Mouse (Mus musculus) MEL (cell line): ENCODE results near the gene Coq8b. TPM values are rescaled to one million over a fixed set of nuclear protein-coding genes. Genes with fewer than 3 reads are reported as not detected.

Experiments
- DNase-seq: peaks from one replicate; pipeline ENCODE4 v3.0.0; 2011; ENCODE audit warnings: low read depth, low spot score
- H3K27ac ChIP-seq: 2 replicates; pipeline ENCODE4 v1.5.1; 2012; ENCODE audit warnings: low read depth, mild to moderate bottlenecking, control low read depth, low read length, moderate library complexity; ENCODE audit not compliant: control insufficient read depth
- H3K27me3 ChIP-seq, 2 experiments: fragments of 150-350 bp in 1 of 2; sonication (generic) in 1 of 2; 2 replicates each; pipeline ENCODE4 v1.6.1; 2012; ENCODE audit warnings: low read length in 2 of 2, mild to moderate bottlenecking in 2 of 2, improper control_type of control experiment in 1 of 2, moderate library complexity in 1 of 2; ENCODE audit not compliant: insufficient read depth in 2 of 2, control insufficient read depth in 1 of 2
- H3K36me3 ChIP-seq, 2 experiments: 2 replicates each; pipeline ENCODE4 v1.6.1; 2012 to 2014; ENCODE audit warnings: low read length in 2 of 2, improper control_type of control experiment in 1 of 2, inconsistent platforms in 1 of 2, mild to moderate bottlenecking in 1 of 2; ENCODE audit not compliant: insufficient read depth in 2 of 2, control insufficient read depth in 1 of 2
- H3K4me1 ChIP-seq, 2 experiments: fragments of 150-350 bp in 1 of 2; sonication (generic) in 1 of 2; 2 replicates each; pipeline ENCODE4 v1.6.1; 2012; ENCODE audit warnings: low read length in 2 of 2, improper control_type of control experiment in 1 of 2, mild to moderate bottlenecking in 1 of 2; ENCODE audit not compliant: insufficient read depth in 2 of 2, control insufficient read depth in 1 of 2
- H3K4me3 ChIP-seq, 2 experiments: fragments of 150-350 bp in 1 of 2; sonication (generic) in 1 of 2; 2 replicates each; pipeline ENCODE4 v1.5.1; 2012; ENCODE audit warnings: low read depth in 2 of 2, low read length in 2 of 2, mild to moderate bottlenecking in 2 of 2, moderate library complexity in 2 of 2, control low read depth in 1 of 2, improper control_type of control experiment in 1 of 2; ENCODE audit not compliant: control insufficient read depth in 1 of 2, insufficient read depth in 1 of 2
- H3K79me2 ChIP-seq: 2 replicates; pipeline ENCODE4 v1.6.1; 2012; ENCODE audit warnings: mild to moderate bottlenecking, low read length, moderate library complexity; ENCODE audit not compliant: control insufficient read depth, poor library complexity, insufficient read depth
- H3K9ac ChIP-seq: 2 replicates; pipeline ENCODE4 v1.6.1; 2012; ENCODE audit warnings: low read depth, mild to moderate bottlenecking, control low read depth, low read length, moderate library complexity; ENCODE audit not compliant: control insufficient read depth, poor library complexity, severe bottlenecking
- H3K9me3 ChIP-seq: fragments of 150-350 bp; sonication (generic); replicated peaks from 2 replicates; pipeline ENCODE4 v1.6.1; 2012; ENCODE audit warnings: mild to moderate bottlenecking, low read length, improper control_type of control experiment, moderate library complexity; ENCODE audit not compliant: insufficient read depth
- CTCF ChIP-seq, 3 experiments: IDR thresholded peaks in 2 of 3; conservative IDR thresholded peaks in 1 of 3; 2 replicates each; pipeline ENCODE4 v1.5.1; 2011 to 2012; ENCODE audit warnings: low read length in 3 of 3, low read depth in 2 of 3, mild to moderate bottlenecking in 2 of 3, improper control_type of control experiment in 1 of 3, inconsistent platforms in 1 of 3, mixed read lengths in 1 of 3, moderate library complexity in 1 of 3; ENCODE audit not compliant: control insufficient read depth in 1 of 3, insufficient read depth in 1 of 3, poor library complexity in 1 of 3, severe bottlenecking in 1 of 3
- ELF1 ChIP-seq: IDR thresholded peaks from 2 replicates; pipeline ENCODE4 v1.6.1; 2014; ENCODE audit warnings: low read depth, mild to moderate bottlenecking, inconsistent platforms, low read length, improper control_type of control experiment, moderate library complexity
- EP300 ChIP-seq, 2 experiments: IDR thresholded peaks; 2 replicates each; pipeline ENCODE4 v1.6.1; 2011; ENCODE audit warnings: improper control_type of control experiment in 2 of 2, low read length in 2 of 2, low read depth in 1 of 2, mild to moderate bottlenecking in 1 of 2
- KAT2A ChIP-seq: conservative IDR thresholded peaks from 2 replicates; pipeline ENCODE4 v1.6.1; 2012; ENCODE audit warnings: low read depth, low read length, improper control_type of control experiment, inconsistent platforms
- MXI1 ChIP-seq: IDR thresholded peaks from 2 replicates; pipeline ENCODE4 v1.6.1; 2011; ENCODE audit warnings: mild to moderate bottlenecking, low read depth, low read length, improper control_type of control experiment
- NRF1 ChIP-seq: IDR thresholded peaks from 2 replicates; pipeline ENCODE4 v1.6.1; 2014; ENCODE audit warnings: low read depth, mild to moderate bottlenecking, inconsistent platforms, low read length, improper control_type of control experiment, moderate library complexity; ENCODE audit not compliant: poor library complexity, insufficient read depth, severe bottlenecking
- POLR2A ChIP-seq, 2 experiments: IDR thresholded peaks; 2 replicates each; pipeline ENCODE4 v1.6.1; 2011 to 2012; ENCODE audit warnings: low read length in 2 of 2, mild to moderate bottlenecking in 2 of 2, control low read depth in 1 of 2, improper control_type of control experiment in 1 of 2, low read depth in 1 of 2, moderate library complexity in 1 of 2; ENCODE audit not compliant: control insufficient read depth in 1 of 2, insufficient read depth in 1 of 2, poor library complexity in 1 of 2
- RAD21 ChIP-seq: IDR thresholded peaks from 2 replicates; pipeline ENCODE4 v1.6.1; 2011; ENCODE audit warnings: mild to moderate bottlenecking, low read depth, low read length, improper control_type of control experiment
- RCOR1 ChIP-seq: IDR thresholded peaks from 2 replicates; pipeline ENCODE4 v1.6.1; 2012; ENCODE audit warnings: low read depth, mild to moderate bottlenecking, inconsistent platforms, low read length, improper control_type of control experiment
- SMC3 ChIP-seq: IDR thresholded peaks from 2 replicates; pipeline ENCODE4 v1.6.1; 2011; ENCODE audit warnings: low read depth, low read length, improper control_type of control experiment
- TCF12 ChIP-seq: IDR thresholded peaks from 2 replicates; pipeline ENCODE4 v1.6.1; 2014; ENCODE audit warnings: low read depth, mild to moderate bottlenecking, inconsistent platforms, low read length, improper control_type of control experiment, moderate library complexity
- UBTF ChIP-seq: IDR thresholded peaks from 2 replicates; pipeline ENCODE4 v1.6.1; 2012; ENCODE audit warnings: low read depth, mild to moderate bottlenecking, inconsistent platforms, low read length, improper control_type of control experiment, moderate library complexity, borderline replicate concordance; ENCODE audit not compliant: insufficient read depth
- ZC3H11A ChIP-seq: IDR thresholded peaks from 2 replicates; pipeline ENCODE4 v1.6.1; 2012; ENCODE audit warnings: low read depth, mild to moderate bottlenecking, inconsistent platforms, low read length, improper control_type of control experiment
- ZKSCAN1 ChIP-seq: IDR thresholded peaks from 2 replicates; pipeline ENCODE4 v1.6.1; 2012; ENCODE audit warnings: low read depth, mild to moderate bottlenecking, inconsistent platforms, low read length, improper control_type of control experiment, moderate library complexity
- ZNF384 ChIP-seq: IDR thresholded peaks from 2 replicates; pipeline ENCODE4 v1.6.1; 2012; ENCODE audit warnings: low read depth, mild to moderate bottlenecking, inconsistent platforms, low read length, improper control_type of control experiment
- polyA plus RNA-seq, 2 experiments: library from polyadenylated mRNA; stranded (reverse) in 1 of 2; unstranded in 1 of 2; fragments of >175 nt in 1 of 2; fragments of >200 nt in 1 of 2; gene quantifications; 2 replicates each; pipeline versions ENCODE4 v1.2.1 to v1.2.4; 2012; ENCODE audit warnings: low replicate concordance in 2 of 2, low read depth in 1 of 2; ENCODE audit not compliant: insufficient read length in 2 of 2, insufficient read depth in 1 of 2, missing spikeins in 1 of 2
- total RNA-seq: library from RNA; depleted of rRNA; stranded (reverse); fragments of 300-350 nt; gene quantifications from 2 replicates; pipeline ENCODE4 v1.2.3, GENCODE M21; 2012; rRNA removed

Coq8b gene
- total and polyA plus RNA-seq, 3 experiments: 13.8 to 22.7 TPM; not detected in 1

DNA sequence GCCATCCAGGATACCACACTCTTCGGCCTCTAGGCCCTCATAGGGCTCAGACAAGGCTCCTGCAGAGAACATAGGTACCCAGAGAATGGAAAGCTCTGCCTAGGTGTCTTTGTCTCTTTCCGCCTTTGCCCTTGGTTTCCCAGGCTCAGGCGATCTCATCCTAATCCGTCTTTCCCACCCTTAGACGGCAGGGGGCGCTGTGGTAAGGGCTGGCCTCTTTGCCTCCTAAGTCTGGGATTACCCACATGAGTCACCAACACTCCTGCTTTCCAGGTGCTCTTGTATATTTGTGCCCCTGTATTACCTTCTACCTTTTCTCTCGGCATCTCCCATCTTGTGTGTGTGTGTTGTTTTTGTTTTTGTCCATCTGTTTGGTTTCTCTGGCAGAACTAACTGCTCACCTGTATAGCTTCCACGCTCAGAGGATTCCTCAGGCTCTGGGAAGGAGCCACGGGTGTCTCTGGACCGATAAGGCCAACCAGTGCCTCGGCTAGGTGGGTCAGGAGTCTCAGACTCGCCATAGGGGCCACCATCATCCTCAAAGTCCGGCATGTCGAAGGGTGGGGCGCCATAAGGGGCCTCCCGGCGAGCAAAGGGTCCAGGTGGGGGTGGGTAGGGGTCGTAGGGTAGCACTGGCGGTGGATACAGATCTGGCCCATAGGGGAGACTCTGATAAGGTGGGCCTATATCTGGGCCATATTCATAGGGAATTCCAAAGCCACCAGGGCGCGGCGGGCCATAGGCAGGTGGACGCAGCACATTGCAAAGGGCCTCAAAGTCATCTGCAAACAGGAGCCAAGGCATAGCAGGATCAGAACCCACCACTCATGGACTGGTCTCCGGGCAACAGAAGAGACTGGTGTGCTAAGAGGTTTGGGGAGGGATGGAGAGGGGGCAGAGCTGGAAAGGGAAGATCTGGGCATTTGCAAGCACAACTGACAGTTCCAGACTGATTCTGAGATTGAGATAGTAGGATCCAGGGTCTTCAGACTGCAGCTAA is 73.6 kb downstream of the Coq8b start:
- peak; percentile 56 for DNase-seq
- H3K4me3 ChIP-seq: no peak overlapping the region
- H3K27me3 ChIP-seq: no peaks in the 10 kb centered on the region
- no peaks in the 10 kb centered on the region for H3K9me3 ChIP-seq
- no peak overlapping the region for H3K27ac ChIP-seq
- no peaks in the 10 kb centered on the region for H3K79me2 ChIP-seq
- TF ChIP-seq ZNF384: no peak
- no peak for TF ChIP-seq POLR2A (IDR thresholded peaks at IDR 0.05; ENCODE audit: control insufficient read depth in 1 of 2, insufficient read depth in 1 of 2, low read depth in 1 of 2, low read length in 2 of 2, poor library complexity in 1 of 2)
- TF ChIP-seq CTCF (IDR thresholded peaks at IDR 0.05 in 2 of 3, conservative IDR thresholded peaks at IDR 0.05 in 1 of 3; ENCODE audit: control insufficient read depth in 1 of 3, insufficient read depth in 1 of 3, low read depth in 2 of 3, low read length in 3 of 3, poor library complexity in 1 of 3, severe bottlenecking in 1 of 3): peak; percentile 84 to 92 (median 89)
- peak; percentile 69 for TF ChIP-seq SMC3
- TF ChIP-seq NRF1: no peak
- no peak for TF ChIP-seq ELF1
- no peak for TF ChIP-seq KAT2A
- TF ChIP-seq MXI1: no peak
- TF ChIP-seq EP300 (IDR thresholded peaks at IDR 0.05; ENCODE audit: low read depth in 1 of 2, low read length in 2 of 2): no peak
- no peak for TF ChIP-seq RCOR1
- TF ChIP-seq RAD21: peak; percentile 55
- TF ChIP-seq UBTF: no peak
- peak; percentile 31; the same call in 1 of the 2 replicates for TF ChIP-seq ZC3H11A
- TF ChIP-seq ZKSCAN1: no peak
- no peaks in the 10 kb centered on the region for H3K4me1 ChIP-seq
- H3K36me3 ChIP-seq: no peaks in the 10 kb centered on the region
- no peak overlapping the region for H3K9ac ChIP-seq

GRCm38 (mm10) chr7:27307551-27307950 is 74.7 kb downstream of the Coq8b start:
- no peaks in the 10 kb centered on the region for H3K27me3 ChIP-seq
- TF ChIP-seq TCF12 (no peak), CTCF (IDR thresholded peaks at IDR 0.05 in 2 of 3, conservative IDR thresholded peaks at IDR 0.05 in 1 of 3; ENCODE audit: control insufficient read depth in 1 of 3, insufficient read depth in 1 of 3, low read depth in 2 of 3, low read length in 3 of 3, poor library complexity in 1 of 3, severe bottlenecking in 1 of 3) (peak in 2 of 3 experiments; percentile 31 to 33; a peak in 3 of 6 replicates), KAT2A (no peak), EP300 (IDR thresholded peaks at IDR 0.05; ENCODE audit: low read depth in 1 of 2, low read length in 2 of 2) (no peak), UBTF (no peak)
- TF ChIP-seq, all 39 proteins: peak for 1
- Histone ChIP-seq H3K36me3 (no peaks in the 10 kb centered on the region), H3K4me3 (no peak overlapping the region), H3K9me3 (no peaks in the 10 kb centered on the region), H3K4me1 (no peaks in the 10 kb centered on the region), H3K9ac (no peak overlapping the region), H3K27ac (no peak overlapping the region), H3K79me2 (no peaks in the 10 kb centered on the region)
- DNase-seq: peak; percentile 25

Other genes starting within 250 kb of the Coq8b start
- gene Cyp2a12, start 203.9 kb upstream of the Coq8b start, total RNA-seq: not detected in 2 replicates
- gene Cyp2a12, start 203.9 kb upstream of the Coq8b start, polyA plus RNA-seq: not detected
- gene Cyp2f2, start 113.1 kb upstream of the Coq8b start, total RNA-seq: not detected in 2 replicates
- not detected for gene Cyp2f2, start 113.1 kb upstream of the Coq8b start, polyA plus RNA-seq
- gene Cyp2t4, start 79.3 kb upstream of the Coq8b start, total RNA-seq: not detected in 2 replicates
- gene Cyp2t4, start 79.3 kb upstream of the Coq8b start, polyA plus RNA-seq: under 1 TPM in 1 of 2 experiments, not detected in 1; 0.28 TPM
- gene Egln2, start 66.2 kb upstream of the Coq8b start, total RNA-seq: 61.8 and 69.5 TPM in 2 replicates
- gene Egln2, start 66.2 kb upstream of the Coq8b start, polyA plus RNA-seq: 10 to 100 TPM in 1 of 2 experiments, not detected in 1; 80.1 TPM
- gene Rab4b, start 54.1 kb upstream of the Coq8b start, total RNA-seq: 6.7 and 9.7 TPM in 2 replicates
- gene Rab4b, start 54.1 kb upstream of the Coq8b start, polyA plus RNA-seq: 10 to 100 TPM in 1 of 2 experiments, not detected in 1; 32.6 TPM
- gene Gm21983, start 51.9 kb upstream of the Coq8b start, total RNA-seq: not detected in 2 replicates
- gene Gm21983, start 51.9 kb upstream of the Coq8b start, polyA plus RNA-seq: under 1 TPM in 1 of 2 experiments, not detected in 1; 0.22 TPM
- gene Mia, start 51.9 kb upstream of the Coq8b start, total RNA-seq: 2.0 and 2.1 TPM in 2 replicates
- 1 to 10 TPM in 1 of 2 experiments, not detected in 1; 2.8 TPM for gene Mia, start 51.9 kb upstream of the Coq8b start, polyA plus RNA-seq
- 1.6 and 2.1 TPM in 2 replicates for gene BC024978, start 37.2 kb upstream of the Coq8b start, total RNA-seq
- gene BC024978, start 37.2 kb upstream of the Coq8b start, polyA plus RNA-seq: 1 to 10 TPM in 1 of 2 experiments, not detected in 1; 7.1 TPM
- gene Snrpa, start 36.8 kb upstream of the Coq8b start, total RNA-seq: 128 and 139 TPM in 2 replicates
- 100 to 1,000 TPM in 1 of 2 experiments, not detected in 1; 310 TPM for gene Snrpa, start 36.8 kb upstream of the Coq8b start, polyA plus RNA-seq
- gene Itpkc, start 4.4 kb upstream of the Coq8b start, total RNA-seq: 5.1 and 6.8 TPM in 2 replicates
- gene Itpkc, start 4.4 kb upstream of the Coq8b start, polyA plus RNA-seq: 1 to 10 TPM in 1 of 2 experiments, not detected in 1; 6.3 TPM
- gene Numbl, start 25.4 kb downstream of the Coq8b start, total RNA-seq: 2.2 and 3.6 TPM in 2 replicates
- 10 to 100 TPM in 1 of 2 experiments, not detected in 1; 10.6 TPM for gene Numbl, start 25.4 kb downstream of the Coq8b start, polyA plus RNA-seq
- 2.2 and 2.9 TPM in 2 replicates for gene Ltbp4, start 104.7 kb downstream of the Coq8b start, total RNA-seq
- gene Ltbp4, start 104.7 kb downstream of the Coq8b start, polyA plus RNA-seq: 10 to 100 TPM in 1 of 2 experiments, not detected in 1; 14.2 TPM
- gene Shkbp1, start 123.0 kb downstream of the Coq8b start, total RNA-seq: 24.2 and 25.4 TPM in 2 replicates
- gene Shkbp1, start 123.0 kb downstream of the Coq8b start, polyA plus RNA-seq: 10 to 100 TPM in 1 of 2 experiments, not detected in 1; 77.0 TPM
- gene Gm20479, start 124.4 kb downstream of the Coq8b start, total RNA-seq: 0.42 TPM in 1 of 2 replicates, not detected in the other
- 1 to 10 TPM in 1 of 2 experiments, not detected in 1; 2.7 TPM for gene Gm20479, start 124.4 kb downstream of the Coq8b start, polyA plus RNA-seq
- gene Sptbn4, start 214.7 kb downstream of the Coq8b start, total RNA-seq: 0.19 and 0.36 TPM in 2 replicates
- gene Sptbn4, start 214.7 kb downstream of the Coq8b start, polyA plus RNA-seq: under 1 TPM in 1 of 2 experiments, not detected in 1; 0.68 TPM
- 183 and 245 TPM in 2 replicates for gene Blvrb, start 215.0 kb downstream of the Coq8b start, total RNA-seq
- gene Blvrb, start 215.0 kb downstream of the Coq8b start, polyA plus RNA-seq: 100 to 1,000 TPM in 1 of 2 experiments, not detected in 1; 210 TPM
- 2.0 and 2.4 TPM in 2 replicates for gene Sertad3, start 240.7 kb downstream of the Coq8b start, total RNA-seq
- 1 to 10 TPM in 1 of 2 experiments, not detected in 1; 6.7 TPM for gene Sertad3, start 240.7 kb downstream of the Coq8b start, polyA plus RNA-seq